Mouse (Mus musculus) heart, embryonic 11.5 days (tissue): ENCODE measurements around the gene Fbxl13. TPM values are rescaled to one million over a fixed set of nuclear protein-coding genes. Genes with fewer than 3 reads are reported as not detected.

ENCODE experiments used
- ATAC-seq: fragments of 200-750 bp; cut with Nextera tagmentation; replicated peaks from 2 replicates; pipeline ENCODE4 v1.8.0; 2017; ENCODE audit warnings: moderate library complexity; ENCODE audit not compliant: insufficient number of reproducible peaks, low FRiP score, low TSS enrichment
- H3K27ac ChIP-seq: fragments of 300-500 bp; sonication (generic); 2 replicates; pipeline ENCODE4 v1.5.1; 2014; ENCODE audit warnings: mild to moderate bottlenecking, low read depth, low read length
- H3K27me3 ChIP-seq: fragments of 300-500 bp; sonication (generic); 2 replicates; pipeline ENCODE4 v1.6.1; 2014; ENCODE audit warnings: mild to moderate bottlenecking, low read length, mixed read lengths; ENCODE audit not compliant: control insufficient read depth, insufficient read depth
- H3K36me3 ChIP-seq: fragments of 300-500 bp; sonication (generic); 2 replicates; pipeline ENCODE4 v1.6.1; 2014; ENCODE audit warnings: mild to moderate bottlenecking, low read length, moderate library complexity, mixed read lengths; ENCODE audit not compliant: control insufficient read depth, insufficient read depth
- H3K4me1 ChIP-seq: fragments of 300-500 bp; sonication (generic); 2 replicates; pipeline ENCODE4 v1.6.1; 2014; ENCODE audit warnings: low read length; ENCODE audit not compliant: control insufficient read depth, insufficient read depth
- H3K4me2 ChIP-seq: fragments of 300-500 bp; sonication (generic); 2 replicates; pipeline ENCODE4 v1.6.1; 2014; ENCODE audit warnings: mild to moderate bottlenecking, moderate library complexity
- H3K4me3 ChIP-seq: fragments of 300-500 bp; sonication (generic); 2 replicates; pipeline ENCODE4 v1.5.1; 2014; ENCODE audit warnings: low read depth, low read length
- H3K9ac ChIP-seq: fragments of 300-500 bp; sonication (generic); 2 replicates; pipeline ENCODE4 v1.6.1; 2014; ENCODE audit warnings: mild to moderate bottlenecking, low read depth, low read length, moderate library complexity
- H3K9me3 ChIP-seq: fragments of 300-500 bp; sonication (generic); replicated peaks from 2 replicates; pipeline ENCODE4 v1.6.1; 2016; ENCODE audit warnings: low read length; ENCODE audit not compliant: control insufficient read depth
- WGBS: fragments of 180-500 bp; shearing (Covaris S2); extraction: QIAGEN DNeasy Blood & Tissue Kit; methylation state at CpG from one replicate; pipeline ENCODE4 v1.1.7; 2014; ENCODE audit not compliant: insufficient replicate concordance; 5-methylcytosine and 5-hydroxymethylcytosine counted together
- polyA plus RNA-seq: library from polyadenylated mRNA; unstranded; fragments of >200 nt; fragmentation: Nextera tagmentation; extraction: Ambion mirVana; gene quantifications from 2 replicates; pipeline ENCODE4 v1.2.1, GENCODE M21; 2014

Fbxl13 gene
- polyA plus RNA-seq, 1 experiment from 2014 or later = 0.06 TPM

DNA sequence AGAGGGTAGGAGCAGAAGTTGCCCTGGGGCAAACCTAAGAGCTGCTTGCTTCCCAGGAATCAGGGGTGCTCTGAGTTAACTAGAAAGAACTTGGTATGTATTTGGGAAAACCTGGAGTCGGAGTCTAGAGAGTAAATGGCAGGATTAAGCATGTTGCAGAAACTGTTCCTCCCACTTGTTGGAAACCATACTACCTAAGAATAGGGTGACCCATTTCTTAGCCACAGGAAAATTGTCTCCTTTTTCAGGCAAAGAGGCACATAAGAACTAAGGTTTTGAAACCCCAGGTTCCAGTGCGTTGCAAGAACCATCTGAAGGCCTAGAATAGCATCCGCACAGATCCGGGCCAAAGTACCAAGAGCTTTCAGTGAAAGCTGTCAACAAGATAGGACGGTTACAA, 167.0 kb downstream of the Fbxl13 start:
- Histone ChIP-seq H3K4me2 (no peak overlapping the region), H3K9ac (no peak overlapping the region), H3K27ac (no peak overlapping the region), H3K4me3 (no peak overlapping the region), H3K36me3 (no peaks in the 10 kb centered on the region), H3K9me3 (no peaks in the 10 kb centered on the region), H3K4me1 (peaks cover 10% of the 10 kb centered on the region; the same call in 1 of the 2 replicates), H3K27me3 (no peaks in the 10 kb centered on the region)
- WGBS = 69% methylated on average over 5 of the region's 5 CpGs
- no peak for ATAC-seq

DNA sequence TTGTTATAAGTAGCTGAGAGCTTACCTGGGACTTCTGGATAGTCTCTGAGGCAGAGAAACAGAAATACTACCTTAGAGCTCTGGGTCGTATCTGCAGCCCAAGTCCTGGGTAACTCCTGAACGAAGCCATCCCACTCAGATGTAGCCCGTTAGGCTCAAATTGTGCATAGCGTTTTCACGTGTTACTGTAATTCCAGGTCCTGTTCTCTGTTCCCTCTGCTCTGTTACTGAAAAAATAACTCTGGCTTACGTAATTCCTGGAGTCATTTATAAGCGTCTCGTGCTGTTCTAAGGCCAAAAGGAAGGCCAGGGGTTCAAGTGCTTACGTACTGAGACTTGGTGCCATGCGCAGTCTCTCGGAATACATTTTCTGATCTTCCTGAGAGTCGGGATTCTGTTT, 177.3 kb downstream of the Fbxl13 start:
- no peak for ATAC-seq
- Histone ChIP-seq H3K27ac (no peak overlapping the region), H3K4me1 (no peaks in the 10 kb centered on the region), H3K36me3 (no peaks in the 10 kb centered on the region), H3K4me2 (no peak overlapping the region), H3K4me3 (no peak overlapping the region), H3K27me3 (no peaks in the 10 kb centered on the region), H3K9me3 (no peaks in the 10 kb centered on the region), H3K9ac (no peak overlapping the region)
- 92% methylated on average over 12 of the region's 12 CpGs for WGBS

DNA sequence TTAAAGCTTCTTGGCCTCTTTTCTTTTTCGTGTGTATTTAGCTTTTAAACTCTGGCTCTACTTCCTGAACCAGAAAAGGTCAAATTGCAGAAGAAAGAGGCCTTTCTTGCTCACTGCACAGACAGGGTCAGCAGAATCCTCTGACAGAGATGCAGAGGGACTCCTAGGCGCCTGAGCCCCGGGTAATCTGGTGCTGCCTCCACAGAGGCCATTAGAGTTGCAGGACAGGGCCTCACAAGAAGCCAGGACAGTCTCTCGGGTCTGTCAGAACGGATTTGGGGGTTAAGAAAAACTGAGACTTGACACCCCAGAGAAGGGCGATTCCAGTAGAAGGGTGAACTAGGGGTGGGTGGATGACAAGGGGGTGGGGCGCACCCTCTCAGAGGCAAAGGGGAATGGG, 178.0 kb downstream of the Fbxl13 start:
- Histone ChIP-seq H3K9me3 (no peaks in the 10 kb centered on the region), H3K27ac (no peak overlapping the region), H3K36me3 (no peaks in the 10 kb centered on the region), H3K4me1 (no peaks in the 10 kb centered on the region), H3K27me3 (no peaks in the 10 kb centered on the region), H3K4me2 (no peak overlapping the region), H3K4me3 (no peak overlapping the region), H3K9ac (no peak overlapping the region)
- WGBS = 72% methylated on average over 7 of the region's 7 CpGs
- no peak for ATAC-seq

DNA sequence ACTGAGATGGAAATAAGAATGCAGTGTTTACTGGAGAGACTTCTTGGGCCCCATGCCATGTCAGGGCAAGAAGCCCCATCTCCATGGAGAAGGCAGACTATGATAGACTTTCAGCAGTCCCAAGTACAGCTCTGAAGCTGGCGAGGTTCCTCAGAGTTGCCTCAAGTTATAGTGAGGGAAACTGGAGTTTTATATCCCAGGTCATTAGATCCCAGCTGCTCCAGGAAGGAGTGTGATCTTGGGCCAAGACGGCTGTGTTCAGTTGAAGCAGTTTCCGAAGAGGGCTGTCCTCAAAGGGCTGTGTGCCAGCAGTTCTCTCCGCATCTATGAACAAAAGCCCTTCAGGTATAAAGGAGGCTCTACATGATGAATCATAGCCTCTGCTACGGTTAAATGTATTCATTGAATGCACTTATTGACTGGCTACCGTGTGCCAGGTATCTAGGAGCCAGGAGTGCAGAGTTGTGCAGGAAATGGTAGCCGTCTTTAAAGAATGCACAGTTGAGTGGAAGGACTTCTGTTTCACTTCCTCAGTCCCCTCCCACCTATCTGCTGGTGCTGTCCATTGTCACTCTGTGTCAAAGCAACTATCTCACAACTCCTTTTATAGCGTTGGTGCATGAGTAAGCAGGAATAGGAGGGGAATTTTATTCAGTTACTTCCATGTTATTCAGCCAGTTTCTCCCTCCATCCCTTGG, 204.5 kb downstream of the Fbxl13 start:
- no peak overlapping the region for H3K4me2 ChIP-seq
- H3K36me3 ChIP-seq = no peaks in the 10 kb centered on the region
- H3K9ac ChIP-seq = no peak overlapping the region
- H3K4me1 ChIP-seq = peaks cover 3% of the 10 kb centered on the region; the same call in 1 of the 2 replicates
- no peaks in the 10 kb centered on the region for H3K27me3 ChIP-seq
- H3K9me3 ChIP-seq = no peaks in the 10 kb centered on the region
- no peak overlapping the region for H3K4me3 ChIP-seq
- no peak overlapping the region for H3K27ac ChIP-seq
- no peak for ATAC-seq
- WGBS = 63% methylated on average over 8 of the region's 8 CpGs

DNA sequence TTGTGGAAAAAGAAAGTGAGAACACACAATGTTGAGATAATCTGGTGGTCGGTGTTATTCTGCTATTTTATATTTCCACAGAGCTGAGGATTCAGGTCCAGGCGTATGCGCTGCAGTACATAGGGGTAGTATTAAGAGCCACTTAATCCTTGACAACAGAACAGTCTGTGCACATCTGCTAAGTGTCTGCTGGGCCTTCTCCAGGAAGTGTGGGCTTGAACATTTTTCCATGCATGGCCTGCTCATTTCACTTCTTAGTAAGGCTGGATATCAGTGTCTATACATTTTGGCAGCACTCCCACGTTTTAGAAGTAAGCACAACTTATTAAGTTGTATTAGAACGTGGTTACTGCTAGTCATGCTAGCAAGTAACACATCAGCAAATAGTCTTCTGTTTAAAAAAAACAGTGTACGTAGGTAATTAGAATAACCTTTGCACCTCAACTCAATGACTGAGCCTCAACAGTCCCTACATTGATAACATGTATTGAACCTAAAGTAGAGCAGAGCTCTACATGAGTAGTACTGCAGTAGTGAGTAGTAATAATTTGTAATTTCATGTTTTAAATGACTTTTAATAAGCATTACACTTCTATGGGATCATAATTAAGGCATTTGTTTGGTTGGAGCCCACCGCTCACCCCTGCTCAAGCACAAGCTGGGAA, 205.9 kb downstream of the Fbxl13 start:
- Histone ChIP-seq H3K36me3 (no peaks in the 10 kb centered on the region), H3K4me1 (peaks cover 3% of the 10 kb centered on the region; the same call in 1 of the 2 replicates), H3K9me3 (no peaks in the 10 kb centered on the region), H3K27ac (no peak overlapping the region), H3K4me3 (no peak overlapping the region), H3K27me3 (no peaks in the 10 kb centered on the region), H3K9ac (no peak overlapping the region), H3K4me2 (no peak overlapping the region)
- ATAC-seq = no peak
- WGBS = 83% methylated on average over 7 of the region's 7 CpGs

DNA sequence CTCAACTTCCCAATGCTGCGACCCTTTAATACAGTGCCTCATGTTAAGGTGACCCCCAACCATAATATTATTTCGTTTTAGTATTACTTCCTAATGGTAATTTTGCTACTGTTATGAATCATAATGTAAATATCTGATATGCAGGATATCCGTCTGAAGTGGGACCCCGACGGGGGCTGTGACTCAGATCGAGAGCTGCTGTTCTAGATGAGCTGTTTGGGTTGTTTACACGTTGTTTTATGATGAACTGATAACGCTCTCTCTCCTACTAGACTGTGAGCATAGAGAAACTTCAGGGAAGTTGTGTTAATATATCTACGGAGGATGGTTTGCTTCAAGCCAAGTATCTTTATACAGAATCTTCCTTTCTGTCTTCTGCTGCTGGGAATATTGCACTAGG, 207.0 kb downstream of the Fbxl13 start:
- no peaks in the 10 kb centered on the region for H3K36me3 ChIP-seq
- no peaks in the 10 kb centered on the region for H3K9me3 ChIP-seq
- ATAC-seq = no peak
- no peak overlapping the region for H3K27ac ChIP-seq
- H3K27me3 ChIP-seq = no peaks in the 10 kb centered on the region
- H3K4me3 ChIP-seq = no peak overlapping the region
- H3K4me1 ChIP-seq = peaks cover 3% of the 10 kb centered on the region; the same call in 1 of the 2 replicates
- H3K9ac ChIP-seq = no peak overlapping the region
- no peak overlapping the region for H3K4me2 ChIP-seq
- WGBS = 88% methylated on average over 9 of the region's 9 CpGs

DNA sequence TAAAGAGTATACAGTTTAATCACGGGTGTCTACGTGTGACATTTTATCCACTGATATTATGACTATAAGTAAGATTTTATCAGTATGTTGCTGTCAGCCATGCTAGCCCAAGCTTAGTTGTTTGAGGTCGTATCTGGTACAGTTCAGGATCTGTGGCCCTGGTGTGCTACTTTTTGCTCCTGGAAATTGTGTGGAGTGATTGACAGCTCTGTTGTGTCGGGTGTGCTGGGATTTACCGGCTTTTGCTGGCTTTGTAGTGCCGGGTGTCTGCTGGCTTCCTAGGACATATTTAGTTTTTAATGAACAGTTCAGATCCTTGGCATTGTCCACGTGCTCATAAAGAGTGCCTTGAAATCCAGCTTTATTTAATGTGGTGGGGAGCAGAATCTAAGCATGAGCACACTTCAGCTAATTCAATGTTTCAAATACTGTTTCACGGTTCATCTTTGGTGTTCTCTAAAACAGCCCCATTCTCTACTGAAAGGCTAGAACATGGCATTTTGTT, 208.9 kb downstream of the Fbxl13 start:
- H3K9ac ChIP-seq = no peak overlapping the region
- no peaks in the 10 kb centered on the region for H3K9me3 ChIP-seq
- no peaks in the 10 kb centered on the region for H3K27me3 ChIP-seq
- no peak overlapping the region for H3K4me3 ChIP-seq
- peaks cover 3% of the 10 kb centered on the region; the same call in 1 of the 2 replicates for H3K4me1 ChIP-seq
- no peak overlapping the region for H3K27ac ChIP-seq
- H3K4me2 ChIP-seq = no peak overlapping the region
- no peaks in the 10 kb centered on the region for H3K36me3 ChIP-seq
- WGBS = 75% methylated on average over 8 of the region's 8 CpGs
- ATAC-seq = no peak

DNA sequence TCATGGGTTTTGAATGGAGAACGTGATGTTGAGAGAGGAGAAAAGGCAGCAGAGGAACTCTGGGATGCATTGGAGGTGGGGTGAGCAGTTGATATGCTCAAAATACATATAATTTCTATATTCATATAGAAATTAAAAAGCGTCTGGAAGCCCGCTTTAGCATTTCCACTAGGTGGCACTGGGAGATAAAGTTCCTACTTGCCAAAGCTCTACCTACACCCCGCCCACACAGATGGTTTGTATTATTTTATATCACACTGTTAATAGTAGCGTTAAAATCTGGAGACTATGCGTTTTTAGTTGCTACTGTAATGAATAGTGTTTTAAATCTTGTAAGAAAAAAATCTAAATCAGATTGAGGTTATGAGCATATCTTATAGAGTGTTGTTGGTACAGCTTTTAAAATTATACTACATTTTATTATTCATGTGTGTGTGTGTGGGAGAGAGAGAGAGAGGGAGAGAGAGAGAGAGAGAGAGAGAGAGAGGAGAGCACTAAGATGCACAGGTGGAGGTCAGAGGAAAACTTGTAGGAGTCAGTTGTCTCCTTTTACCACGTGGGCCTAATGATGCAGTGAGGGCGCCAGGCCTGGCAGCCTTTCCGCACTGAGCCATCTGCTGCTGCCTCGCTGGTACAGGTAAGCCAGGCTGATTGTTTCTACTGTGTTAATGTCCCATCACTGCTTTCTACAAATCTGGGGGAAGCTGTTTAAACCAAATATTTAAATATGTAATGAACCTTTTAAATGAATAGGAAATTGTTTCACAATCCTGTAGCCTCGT, 211.1 kb downstream of the Fbxl13 start:
- no peak for ATAC-seq
- no peaks in the 10 kb centered on the region for H3K27me3 ChIP-seq
- H3K9ac ChIP-seq = no peak overlapping the region
- no peaks in the 10 kb centered on the region for H3K4me1 ChIP-seq
- no peak overlapping the region for H3K27ac ChIP-seq
- no peaks in the 10 kb centered on the region for H3K36me3 ChIP-seq
- H3K9me3 ChIP-seq = no peaks in the 10 kb centered on the region
- no peak overlapping the region for H3K4me3 ChIP-seq
- H3K4me2 ChIP-seq = no peak overlapping the region
- WGBS = 76% methylated on average over 11 of the region's 11 CpGs
